Mouse (Mus musculus) E14TG2a.4 (cell line): ENCODE results near the gene Hfe2.
A peak's percentile ranks its signal among the peaks of the same experiment; 100 is the strongest.

ENCODE experiments used
- H3K27me3 ChIP-seq: 2 replicates; pipeline ENCODE4 v1.6.1; 2014; ENCODE audit warnings: low read length, control low read depth; ENCODE audit not compliant: insufficient read depth
- H3K36me3 ChIP-seq: 2 replicates; pipeline ENCODE4 v1.6.1; 2014; ENCODE audit warnings: low read length, control low read depth; ENCODE audit not compliant: insufficient read depth
- H3K4me1 ChIP-seq: replicated peaks from 2 replicates; pipeline ENCODE4 v1.6.1; 2014; ENCODE audit warnings: low read depth, low read length, control low read depth
- H3K4me3 ChIP-seq: replicated peaks from 2 replicates; pipeline ENCODE4 v1.5.1; 2014; ENCODE audit warnings: mild to moderate bottlenecking, low read length
- H3K9me3 ChIP-seq: 2 replicates; pipeline ENCODE4 v1.6.1; 2014; ENCODE audit warnings: low read length, control low read depth
- CTCF ChIP-seq: conservative IDR thresholded peaks from 2 replicates; pipeline ENCODE4 v1.5.1; 2014; ENCODE audit warnings: low read length
- NANOG ChIP-seq: IDR thresholded peaks from 2 replicates; pipeline ENCODE4 v1.6.1; 2014; ENCODE audit warnings: borderline replicate concordance, low read length, mixed read lengths
- POU5F1 ChIP-seq: IDR thresholded peaks from 2 replicates; pipeline ENCODE4 v1.6.1; 2014; ENCODE audit warnings: low read length, borderline replicate concordance

Gene Hfe2

GRCm38 (mm10) chr3:96563911-96564632 is 39.1 kb downstream of the Hfe2 start:
- H3K36me3 ChIP-seq: peaks cover 29% of the 10 kb centered on the region

GRCm38 (mm10) chr3:96564633-96565032 is 39.7 kb downstream of the Hfe2 start:
- no peaks in the 10 kb centered on the region for H3K9me3 ChIP-seq
- TF ChIP-seq POU5F1: no peak
- no peak for TF ChIP-seq NANOG
- no peak for TF ChIP-seq CTCF
- peaks cover 24% of the 10 kb centered on the region for H3K36me3 ChIP-seq
- H3K27me3 ChIP-seq: no peaks in the 10 kb centered on the region
- H3K4me3 ChIP-seq: peak overlapping the region; percentile 32
- peaks cover 99% of the 10 kb centered on the region for H3K4me1 ChIP-seq

More at GRCm38 (mm10) chr3:96563911-96564632, 39.1 kb downstream of the Hfe2 start:
- Histone ChIP-seq H3K27me3 (no peaks in the 10 kb centered on the region), H3K9me3 (no peaks in the 10 kb centered on the region), H3K4me1 (peaks cover 96% of the 10 kb centered on the region), H3K4me3 (peak overlapping the region; percentile 32)
- TF ChIP-seq CTCF (no peak), NANOG (0 out of 2 replicates have a peak, but pooled peaks have one; percentile 9)

- Histone ChIP-seq H3K36me3 (peaks cover 19% of the 10 kb centered on the region), H3K4me3 (peak overlapping the region; percentile 14; the same call in 1 of the 2 replicates), H3K27me3 (no peaks in the 10 kb centered on the region), H3K9me3 (no peaks in the 10 kb centered on the region), H3K4me1 (peaks cover 99% of the 10 kb centered on the region)
- TF ChIP-seq CTCF (no peak), NANOG (no peak), POU5F1 (no peak)
These were observed 40.1 kb downstream of the Hfe2 start for GRCm38 (mm10) chr3:96565105-96565504.

GRCm38 (mm10) chr3:96566661-96567450 is 41.9 kb downstream of the Hfe2 start:
- H3K27me3 ChIP-seq: no peaks in the 10 kb centered on the region
- no peak for TF ChIP-seq NANOG
- no peak for TF ChIP-seq CTCF
- peaks cover 98% of the 10 kb centered on the region for H3K4me1 ChIP-seq
- H3K36me3 ChIP-seq: peaks cover 2% of the 10 kb centered on the region
- H3K4me3 ChIP-seq: 0 out of 2 replicates have a peak overlapping the region, but pooled peaks have one; percentile 11
- H3K9me3 ChIP-seq: no peaks in the 10 kb centered on the region

GRCm38 (mm10) chr3:96568605-96569004 is 43.6 kb downstream of the Hfe2 start:
- H3K36me3 ChIP-seq: no peaks in the 10 kb centered on the region
- no peak overlapping the region for H3K4me3 ChIP-seq
- H3K27me3 ChIP-seq: no peaks in the 10 kb centered on the region
- TF ChIP-seq CTCF (no peak), NANOG (no peak), POU5F1 (no peak)
- H3K4me1 ChIP-seq: peaks cover 93% of the 10 kb centered on the region
- no peaks in the 10 kb centered on the region for H3K9me3 ChIP-seq

GRCm38 (mm10) chr3:96569506-96569905 is 44.5 kb downstream of the Hfe2 start:
- peaks cover 5% of the 10 kb centered on the region; the same call in 1 of the 2 replicates for H3K36me3 ChIP-seq
- peaks cover 93% of the 10 kb centered on the region for H3K4me1 ChIP-seq
- H3K4me3 ChIP-seq: peak overlapping the region; percentile 77
- no peaks in the 10 kb centered on the region for H3K9me3 ChIP-seq
- TF ChIP-seq POU5F1 (no peak), NANOG (no peak), CTCF (no peak)
- no peaks in the 10 kb centered on the region for H3K27me3 ChIP-seq

GRCm38 (mm10) chr3:96569966-96570605 is 45.1 kb downstream of the Hfe2 start:
- Histone ChIP-seq H3K4me3 (peak overlapping the region; percentile 77), H3K27me3 (no peaks in the 10 kb centered on the region), H3K4me1 (peaks cover 92% of the 10 kb centered on the region), H3K9me3 (no peaks in the 10 kb centered on the region), H3K36me3 (peaks cover 5% of the 10 kb centered on the region; the same call in 1 of the 2 replicates)
- no peak for TF ChIP-seq NANOG
- no peak for TF ChIP-seq CTCF
- no peak for TF ChIP-seq POU5F1

GRCm38 (mm10) chr3:96570643-96571042 is 45.7 kb downstream of the Hfe2 start:
- peak overlapping the region; percentile 77 for H3K4me3 ChIP-seq
- H3K27me3 ChIP-seq: no peaks in the 10 kb centered on the region
- H3K36me3 ChIP-seq: peaks cover 5% of the 10 kb centered on the region; the same call in 1 of the 2 replicates
- H3K4me1 ChIP-seq: peaks cover 92% of the 10 kb centered on the region
- no peak for TF ChIP-seq NANOG
- no peak for TF ChIP-seq POU5F1
- TF ChIP-seq CTCF: no peak
- no peaks in the 10 kb centered on the region for H3K9me3 ChIP-seq
